Mouse (Mus musculus) frontal cortex, adult (tissue): ENCODE data around the gene Rtl8c.
"Not testable (repeated sequence)": the region's sequence is repeated elsewhere in the genome, so short reads cannot be mapped to it uniquely, and the experiment has no call there.

Source experiments
- ATAC-seq: cut with Nextera tagmentation; 2 replicates; pipeline ENCODE4 v1.9.2; 2017; ENCODE audit warnings: mild to moderate bottlenecking, moderate library complexity, mixed read lengths; ENCODE audit not compliant: low TSS enrichment

The Rtl8c gene

GRCm38 (mm10) chrX:53607242-53608121 lies at the start of gene Rtl8c:
TSS of gene Rtl8c (plus strand) at chrX:53608032.
- ATAC-seq = peak; percentile 95

GRCm38 (mm10) chrX:53579311-53579710 lies 28.5 kb upstream of the Rtl8c start:
- no peak for ATAC-seq

- not testable (repeated sequence) for ATAC-seq
Measured at GRCm38 (mm10) chrX:53581407-53581806, 26.4 kb upstream of the Rtl8c start.

GRCm38 (mm10) chrX:53583404-53583803 lies 24.4 kb upstream of the Rtl8c start:
- ATAC-seq = not testable (repeated sequence)

- peak; percentile 67; the same call in 1 of the 2 replicates for ATAC-seq
Measured at GRCm38 (mm10) chrX:53599993-53600392, 7.8 kb upstream of the Rtl8c start.

GRCm38 (mm10) chrX:53606176-53606575 lies 1.7 kb upstream of the Rtl8c start:
- not testable (repeated sequence) for ATAC-seq

- ATAC-seq = peak; percentile 40
Measured at GRCm38 (mm10) chrX:53608122-53608813, 436 bp downstream of the Rtl8c start.

GRCm38 (mm10) chrX:53608879-53609278 lies 1.0 kb downstream of the Rtl8c start, which contains the start of gene Gm14597:
TSS of gene Gm14597 (minus strand) at chrX:53608979.
- ATAC-seq = not testable (repeated sequence)

GRCm38 (mm10) chrX:53610571-53610970 lies 2.7 kb downstream of the Rtl8c start:
- ATAC-seq = peak; percentile 39; the same call in 1 of the 2 replicates

- ATAC-seq = not testable (repeated sequence)
Measured at GRCm38 (mm10) chrX:53611395-53611794, 3.6 kb downstream of the Rtl8c start.

GRCm38 (mm10) chrX:53638107-53638506 lies 30.3 kb downstream of the Rtl8c start:
- not testable (repeated sequence) for ATAC-seq

GRCm38 (mm10) chrX:53642604-53642979 lies 34.8 kb downstream of the Rtl8c start:
- not testable (repeated sequence) for ATAC-seq

GRCm38 (mm10) chrX:53642980-53643961 lies 35.4 kb downstream of the Rtl8c start, which contains the start of gene Rtl8a:
TSS of gene Rtl8a (minus strand) at chrX:53643682.
- ATAC-seq = peak; percentile 94

GRCm38 (mm10) chrX:53645885-53646284 lies 38.1 kb downstream of the Rtl8c start:
- ATAC-seq = peak; percentile 54

GRCm38 (mm10) chrX:53652917-53653316 lies 45.1 kb downstream of the Rtl8c start:
- ATAC-seq = not testable (repeated sequence)
